Mouse (Mus musculus) heart, postnatal 0 days (tissue): ENCODE data around the gene Rnf150. TPM values are rescaled to one million over a fixed set of nuclear protein-coding genes. Genes with fewer than 3 reads are reported as not detected.

Experiments used
- ATAC-seq: fragments of 200-750 bp; cut with Nextera tagmentation; 2 replicates; pipeline ENCODE4 v1.8.0; 2017; ENCODE audit warnings: low read depth, moderate number of reproducible peaks, moderate library complexity; ENCODE audit not compliant: insufficient read depth
- DNase-seq: peaks from one replicate; pipeline ENCODE4 v3.0.0-alpha.2; 2016; ENCODE audit warnings: low spot score
- H3K27ac ChIP-seq: fragments of 300-500 bp; sonication (generic); 2 replicates; pipeline ENCODE4 v1.5.1; 2014; ENCODE audit warnings: low read depth, mild to moderate bottlenecking
- H3K27me3 ChIP-seq: fragments of 300-500 bp; sonication (generic); 2 replicates; pipeline ENCODE4 v1.6.1; 2014; ENCODE audit warnings: low read length, mixed read lengths; ENCODE audit not compliant: control insufficient read depth, insufficient read depth
- H3K36me3 ChIP-seq: fragments of 300-500 bp; sonication (generic); replicated peaks from 2 replicates; pipeline ENCODE4 v1.6.1; 2014; ENCODE audit warnings: low read length, mixed read lengths; ENCODE audit not compliant: control insufficient read depth, insufficient read depth
- H3K4me1 ChIP-seq: fragments of 300-500 bp; sonication (generic); 2 replicates; pipeline ENCODE4 v1.6.1; 2014; ENCODE audit warnings: antibody characterized with exemption; ENCODE audit not compliant: control insufficient read depth, insufficient read depth
- H3K4me2 ChIP-seq: fragments of 300-500 bp; sonication (generic); 2 replicates; pipeline ENCODE4 v1.6.1; 2014; ENCODE audit warnings: low read depth, mild to moderate bottlenecking, low read length, moderate library complexity
- H3K4me3 ChIP-seq: fragments of 300-500 bp; sonication (generic); 2 replicates; pipeline ENCODE4 v1.5.1; 2014; ENCODE audit warnings: low read depth, low read length
- H3K9ac ChIP-seq: fragments of 300-500 bp; sonication (generic); replicated peaks from 2 replicates; pipeline ENCODE4 v1.6.1; 2014; ENCODE audit warnings: low read depth, low read length, mixed read lengths
- H3K9me3 ChIP-seq: fragments of 300-500 bp; sonication (generic); replicated peaks from 2 replicates; pipeline ENCODE4 v1.6.1; 2016; ENCODE audit warnings: low read length; ENCODE audit not compliant: control insufficient read depth
- CTCF ChIP-seq: IDR thresholded peaks from 2 replicates; pipeline ENCODE4 v1.5.1; 2016; ENCODE audit warnings: antibody characterized with exemption, control low read depth, low read depth
- EP300 ChIP-seq: IDR thresholded peaks from 2 replicates; pipeline ENCODE4 v1.6.1; 2016; ENCODE audit warnings: antibody characterized with exemption, low read depth
- WGBS: fragments of 180-500 bp; shearing (Covaris S2); extraction: QIAGEN DNeasy Blood & Tissue Kit; methylation state at CpG from one replicate; pipeline ENCODE4 v1.1.7; 2014; 5-methylcytosine and 5-hydroxymethylcytosine counted together
- polyA plus RNA-seq: library from polyadenylated mRNA; unstranded; fragments of >200 nt; fragmentation: Nextera tagmentation; extraction: Ambion mirVana; gene quantifications from 2 replicates; pipeline ENCODE4 v1.2.1, GENCODE M21; 2015
- total RNA-seq: library from RNA; depleted of rRNA; stranded (reverse); fragments of >200 nt; gene quantifications from 2 replicates; pipeline ENCODE4 v1.2.3, GENCODE M21; 2014; ENCODE audit warnings: low replicate concordance

Rnf150 gene
- total and polyA plus RNA-seq, 2 experiments from 2014 or later: 0.75 to 3.5 TPM

GRCm38 (mm10) chr8:82995727-82996438 lies 132.7 kb downstream of the Rnf150 start:
- H3K27ac ChIP-seq: no peak overlapping the region
- no peak for ATAC-seq
- no peak overlapping the region for H3K4me2 ChIP-seq

GRCm38 (mm10) chr8:82996843-82997242 lies 133.7 kb downstream of the Rnf150 start:
- no peaks in the 10 kb centered on the region for H3K9me3 ChIP-seq
- H3K36me3 ChIP-seq: no peaks in the 10 kb centered on the region
- H3K27ac ChIP-seq: no peak overlapping the region
- WGBS: 80% methylated on average over 3 of the region's 3 CpGs
- ATAC-seq: no peak
- no peak for DNase-seq
- 0 out of 2 replicates have a peak, but pooled peaks cover 3% of the 10 kb centered on the region for H3K4me1 ChIP-seq
- H3K4me3 ChIP-seq: no peak overlapping the region
- TF ChIP-seq CTCF (no peak), EP300 (no peak)
- H3K4me2 ChIP-seq: no peak overlapping the region
- no peak overlapping the region for H3K9ac ChIP-seq
- H3K27me3 ChIP-seq: no peaks in the 10 kb centered on the region

More at GRCm38 (mm10) chr8:82995727-82996438, 132.7 kb downstream of the Rnf150 start:
- Histone ChIP-seq H3K4me3 (no peak overlapping the region), H3K4me1 (0 out of 2 replicates have a peak, but pooled peaks cover 3% of the 10 kb centered on the region), H3K9me3 (no peaks in the 10 kb centered on the region), H3K36me3 (no peaks in the 10 kb centered on the region), H3K27me3 (no peaks in the 10 kb centered on the region), H3K9ac (no peak overlapping the region)
- no peak for DNase-seq
- WGBS: 56% methylated on average over 3 of the region's 3 CpGs
- TF ChIP-seq CTCF (no peak), EP300 (no peak)

GRCm38 (mm10) chr8:82998778-82999177 lies 135.6 kb downstream of the Rnf150 start:
- Histone ChIP-seq H3K27ac (no peak overlapping the region), H3K9me3 (no peaks in the 10 kb centered on the region), H3K4me1 (0 out of 2 replicates have a peak, but pooled peaks cover 3% of the 10 kb centered on the region), H3K4me3 (no peak overlapping the region), H3K36me3 (no peaks in the 10 kb centered on the region), H3K27me3 (no peaks in the 10 kb centered on the region), H3K4me2 (no peak overlapping the region), H3K9ac (no peak overlapping the region)
- TF ChIP-seq EP300 (no peak), CTCF (no peak)
- WGBS: 85% methylated on average over 2 of the region's 2 CpGs
- ATAC-seq (no peak), DNase-seq (no peak)

- Histone ChIP-seq H3K36me3 (no peaks in the 10 kb centered on the region), H3K27ac (no peak overlapping the region), H3K27me3 (no peaks in the 10 kb centered on the region), H3K9me3 (no peaks in the 10 kb centered on the region), H3K9ac (no peak overlapping the region), H3K4me3 (no peak overlapping the region), H3K4me1 (no peaks in the 10 kb centered on the region), H3K4me2 (no peak overlapping the region)
- 87% methylated on average over 7 of the region's 7 CpGs for WGBS
- DNase-seq: no peak
- no peak for ATAC-seq
- TF ChIP-seq EP300 (no peak), CTCF (no peak)
Observed at GRCm38 (mm10) chr8:83003187-83003586, 140.0 kb downstream of the Rnf150 start.

GRCm38 (mm10) chr8:83009481-83009880 lies 146.3 kb downstream of the Rnf150 start:
- no peaks in the 10 kb centered on the region for H3K27me3 ChIP-seq
- WGBS: 75% methylated on average over 5 of the region's 5 CpGs
- no peak overlapping the region for H3K9ac ChIP-seq
- TF ChIP-seq EP300 (no peak), CTCF (no peak)
- no peak overlapping the region for H3K4me2 ChIP-seq
- ATAC-seq: no peak
- no peak overlapping the region for H3K27ac ChIP-seq
- H3K4me3 ChIP-seq: no peak overlapping the region
- H3K36me3 ChIP-seq: no peaks in the 10 kb centered on the region
- no peaks in the 10 kb centered on the region for H3K4me1 ChIP-seq
- H3K9me3 ChIP-seq: no peaks in the 10 kb centered on the region
- DNase-seq: no peak

GRCm38 (mm10) chr8:83011286-83011685 lies 148.1 kb downstream of the Rnf150 start:
- H3K36me3 ChIP-seq: no peaks in the 10 kb centered on the region
- no peak for DNase-seq
- no peak overlapping the region for H3K4me3 ChIP-seq
- no peak overlapping the region for H3K9ac ChIP-seq
- no peak for ATAC-seq
- no peaks in the 10 kb centered on the region for H3K4me1 ChIP-seq
- 65% methylated on average over 2 of the region's 2 CpGs for WGBS
- no peaks in the 10 kb centered on the region for H3K9me3 ChIP-seq
- H3K4me2 ChIP-seq: no peak overlapping the region
- no peak overlapping the region for H3K27ac ChIP-seq
- no peaks in the 10 kb centered on the region for H3K27me3 ChIP-seq
- no peak for TF ChIP-seq CTCF
- no peak for TF ChIP-seq EP300
